Mouse (Mus musculus) colon, adult 2 months (tissue): ENCODE measurements around the gene Olfr826. TPM values are rescaled to one million over a fixed set of nuclear protein-coding genes. Genes with fewer than 3 reads are reported as not detected.

ENCODE experiments used
- polyA plus RNA-seq: library from polyadenylated mRNA; depleted of rRNA; stranded (reverse); fragments of >200 nt; gene quantifications from 2 replicates; pipeline ENCODE4 v1.2.3, GENCODE M21; 2012; rRNA removed

The Olfr826 gene
- not detected in 2 replicates for polyA plus RNA-seq

GRCm38 (mm10) chr10:130184086-130184485 is at the start of gene Olfr826:
Olfr826 (minus strand) TSS chr10:130184186.

DNA sequence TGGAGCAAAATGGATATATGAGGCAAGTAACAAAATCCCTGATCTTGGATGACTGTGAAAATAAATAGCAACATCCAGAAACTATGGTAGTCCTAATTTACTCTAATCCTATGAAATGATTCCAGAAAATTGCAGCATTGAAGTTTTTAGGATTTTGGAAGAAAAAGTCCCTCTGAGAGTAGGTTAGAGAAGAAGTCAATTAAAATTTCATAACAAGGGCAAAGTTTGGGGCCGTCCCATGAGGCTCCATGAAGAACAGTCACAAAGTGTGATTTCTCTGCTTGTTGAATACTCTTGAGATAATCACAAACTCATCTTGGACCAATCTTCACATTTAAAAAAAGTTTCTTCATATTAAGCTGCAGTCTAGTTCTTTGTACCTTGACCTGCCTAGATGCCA is 30.3 kb upstream of the Olfr826 start, which contains the start of gene Olfr827:
Gene Olfr827, minus strand, starts transcription at position 101 of the 400 bp plus-strand sequence.

DNA sequence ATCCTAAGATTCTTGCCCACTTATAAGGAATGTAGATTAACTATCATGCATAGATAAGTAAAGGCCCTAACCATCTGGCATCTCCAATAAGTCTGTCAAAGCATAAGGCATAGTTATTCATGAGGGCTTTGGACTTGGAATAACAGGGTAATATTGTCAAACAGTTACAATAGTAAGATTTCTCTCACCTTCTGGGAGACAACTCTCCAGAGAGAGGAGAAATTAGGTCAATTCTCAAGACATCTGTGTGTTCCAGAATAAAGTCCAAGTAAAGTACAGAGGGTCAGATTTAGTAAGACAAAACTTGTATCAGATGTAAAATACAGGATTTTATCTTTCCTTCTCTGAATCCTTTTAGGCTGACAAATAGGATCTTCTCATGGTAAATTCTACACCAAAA is 17.3 kb downstream of the Olfr826 start, which contains the start of gene Olfr825:
Gene Olfr825, minus strand, starts transcription at position 101 of the 400 bp plus-strand sequence.

GRCm38 (mm10) chr10:130129900-130130299 is 54.1 kb downstream of the Olfr826 start, which contains the start of gene Olfr824:
Olfr824 (minus strand) TSS chr10:130130000.

Other genes with a start within 250 kb of the Olfr826 start
- gene Olfr818, start 235.1 kb downstream of the Olfr826 start, polyA plus RNA-seq, result not detected in 2 replicates
- gene Olfr819, start 216.9 kb downstream of the Olfr826 start, polyA plus RNA-seq, result not detected in 2 replicates
- not detected in 2 replicates for gene Olfr247, start 208.0 kb downstream of the Olfr826 start, polyA plus RNA-seq
- not detected in 2 replicates for gene Gm10310, start 199.1 kb downstream of the Olfr826 start, polyA plus RNA-seq
- not detected in 2 replicates for gene Olfr820, start 171.6 kb downstream of the Olfr826 start, polyA plus RNA-seq
- not detected in 2 replicates for gene Olfr821, start 153.8 kb downstream of the Olfr826 start, polyA plus RNA-seq
- gene Olfr822, start 113.0 kb downstream of the Olfr826 start, polyA plus RNA-seq, result not detected in 2 replicates
- gene Olfr823, start 68.8 kb downstream of the Olfr826 start, polyA plus RNA-seq, result not detected in 2 replicates
- not detected in 2 replicates for gene Olfr824, start 54.2 kb downstream of the Olfr826 start, polyA plus RNA-seq
- gene Olfr825, start 17.4 kb downstream of the Olfr826 start, polyA plus RNA-seq, result not detected in 2 replicates
- not detected in 2 replicates for gene Olfr827, start 30.2 kb upstream of the Olfr826 start, polyA plus RNA-seq
- gene Neurod4, start 96.1 kb upstream of the Olfr826 start, polyA plus RNA-seq, result not detected in 2 replicates
- gene Tespa1, start 138.7 kb upstream of the Olfr826 start, polyA plus RNA-seq, result 0.29 and 0.31 TPM in 2 replicates
- not detected in 2 replicates for gene Vmn2r84, start 210.1 kb upstream of the Olfr826 start, polyA plus RNA-seq
- not detected in 2 replicates for gene Vmn2r85, start 245.5 kb upstream of the Olfr826 start, polyA plus RNA-seq